Mouse (Mus musculus): Measurements from ENCODE around the gene Nap1l1. TPM values are rescaled to one million over a fixed set of nuclear protein-coding genes. Genes with fewer than 3 reads are reported as not detected.
"Not testable (repeated sequence)": the region's sequence is repeated elsewhere in the genome, so short reads cannot be mapped to it uniquely, and the experiment has no call there.

The Nap1l1 gene
- 100 to 1,000 TPM; 234 to 248 TPM for total RNA-seq (2021)
- long read RNA-seq, experiment 1, transcript Nap1l1-205 (13 exons, 1,365 nt): minor isoform, 36 of 219 reads
- long read RNA-seq, experiment 1, transcript Nap1l1-201 (16 exons, 1,486 nt): minor isoform, 12 of 219 reads
- long read RNA-seq, experiment 1, transcript Nap1l1-207 (14 exons, 1,512 nt): minor isoform, 9 of 219 reads
- long read RNA-seq, experiment 1, transcript Nap1l1-202 (15 exons, 1,350 nt): major isoform, 82 of 219 reads
- long read RNA-seq, experiment 1, partial matches to known transcripts: 16 of 219 reads
- long read RNA-seq, experiment 1, other reads (novel, unspliced or antisense): 60 of 219 reads
- long read RNA-seq, experiment 2, transcript Nap1l1-202 (15 exons, 1,350 nt): major isoform, 48 of 174 reads
- long read RNA-seq, experiment 2, transcript Nap1l1-201 (16 exons, 1,486 nt): minor isoform, 17 of 174 reads
- long read RNA-seq, experiment 2, transcript Nap1l1-205 (13 exons, 1,365 nt): minor isoform, 29 of 174 reads
- long read RNA-seq, experiment 2, transcript Nap1l1-207 (14 exons, 1,512 nt): minor isoform, 8 of 174 reads
- long read RNA-seq, experiment 2, partial matches to known transcripts: 31 of 174 reads
- long read RNA-seq, experiment 2, other reads (novel, unspliced or antisense): 39 of 174 reads

DNA sequence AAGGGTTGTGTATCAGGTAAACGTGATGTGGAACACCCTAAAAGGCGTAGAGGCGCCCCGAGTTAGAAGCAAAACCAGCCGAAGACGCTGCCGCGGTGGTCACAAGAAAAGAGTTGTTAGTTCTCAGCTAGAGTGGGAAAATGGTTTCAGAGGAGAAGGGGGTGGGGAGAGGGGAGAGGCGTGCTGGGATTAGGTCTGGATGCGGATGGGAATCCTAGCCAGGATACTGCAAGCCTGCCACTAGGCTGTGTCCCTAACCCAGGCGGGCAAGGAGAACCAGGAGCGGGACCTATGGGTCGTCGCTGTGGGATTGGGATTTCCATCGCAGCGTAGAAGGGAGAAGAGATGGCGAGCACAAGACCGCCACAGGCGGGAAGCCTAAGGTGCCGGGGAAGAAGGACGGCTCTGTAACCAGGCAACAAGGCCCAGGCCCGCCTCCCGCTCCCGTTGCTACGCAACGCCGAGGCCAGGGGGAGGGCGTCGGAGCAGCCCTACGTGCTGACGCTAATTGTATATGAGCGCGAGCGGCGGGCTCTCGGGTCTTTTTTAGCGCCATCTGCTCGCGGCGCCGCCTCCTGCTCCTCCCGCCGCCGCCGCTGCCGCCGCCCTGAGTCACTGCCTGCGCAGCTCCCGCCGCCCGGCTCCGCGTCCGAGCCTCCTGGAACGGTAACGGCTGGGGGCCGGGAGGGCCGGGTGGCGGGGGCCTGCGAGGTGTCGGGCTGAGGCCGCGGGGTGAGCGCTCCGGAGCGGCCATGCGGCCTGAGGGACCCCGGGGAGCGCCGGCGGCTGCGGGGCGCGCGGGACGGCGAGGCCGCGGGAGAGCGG lies at the start of gene Nap1l1:
Gene Nap1l1, plus strand, starts transcription at position 538 of the 825 bp plus-strand sequence.
- peak; percentile 97 to 98 for DNase-seq (ENCODE audit: low spot score in 2 of 2)

DNA sequence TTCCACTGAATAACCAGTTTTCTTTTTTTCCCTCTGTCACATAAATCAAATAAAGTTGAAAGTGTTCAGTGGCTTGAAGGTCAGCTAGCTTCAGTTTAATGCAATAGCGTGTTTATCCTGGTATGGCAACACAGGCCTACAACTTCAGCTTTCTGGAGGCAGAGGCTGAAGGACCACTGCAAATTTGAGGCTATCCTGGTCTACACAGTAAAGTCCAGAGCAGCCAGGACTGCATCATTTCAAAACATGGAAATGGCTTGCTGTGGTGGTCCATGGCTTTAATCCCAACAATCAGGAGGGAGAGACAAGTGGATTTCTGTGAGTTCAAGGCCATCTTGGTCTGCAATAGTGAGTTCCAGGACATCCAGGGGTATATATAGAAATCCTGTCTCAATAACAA lies 46.5 kb upstream of the Nap1l1 start:
- no peak for DNase-seq (ENCODE audit: low spot score in 2 of 2)

DNA sequence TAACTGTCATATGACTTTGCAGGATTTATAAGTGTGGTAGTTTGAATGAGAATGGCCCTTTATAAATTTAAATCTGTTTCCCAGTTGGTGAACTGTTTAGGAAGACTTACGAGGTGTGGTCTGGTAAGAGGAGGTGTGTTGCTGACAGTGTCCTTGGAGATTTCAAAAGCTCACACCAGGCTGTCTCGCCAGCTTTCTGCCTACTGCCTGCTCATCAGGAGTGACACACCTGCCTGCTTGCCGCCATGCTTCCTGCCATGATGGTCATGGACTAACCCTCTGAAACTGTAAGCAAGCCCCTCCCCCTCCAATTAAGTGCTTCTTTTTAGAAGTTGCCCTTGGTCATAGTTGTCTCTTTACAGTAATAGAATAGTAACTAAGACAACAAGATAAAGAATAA lies 39.5 kb upstream of the Nap1l1 start:
- no peak for DNase-seq (ENCODE audit: low spot score in 2 of 2)

DNA sequence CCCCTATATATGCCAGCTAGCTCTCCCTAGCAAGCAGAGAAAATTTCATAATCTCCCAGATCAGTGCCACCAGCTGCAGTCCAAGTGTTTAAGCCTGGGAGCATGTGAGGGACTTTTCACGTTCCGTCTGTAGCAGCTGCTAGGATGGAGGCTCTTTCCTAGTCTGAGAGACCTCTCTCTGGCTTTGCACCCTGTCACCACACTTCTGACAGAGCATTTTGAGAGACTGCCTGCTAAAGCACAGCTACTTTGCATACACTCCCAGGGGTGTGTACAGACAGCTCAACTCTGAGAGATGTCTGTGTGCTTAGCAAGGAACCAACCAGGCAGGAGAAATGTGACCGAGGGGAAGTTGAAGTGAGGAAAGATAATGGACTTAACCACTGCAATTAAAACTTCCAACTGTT lies 32.0 kb upstream of the Nap1l1 start:
- DNase-seq (ENCODE audit: low spot score in 2 of 2): no peak

DNA sequence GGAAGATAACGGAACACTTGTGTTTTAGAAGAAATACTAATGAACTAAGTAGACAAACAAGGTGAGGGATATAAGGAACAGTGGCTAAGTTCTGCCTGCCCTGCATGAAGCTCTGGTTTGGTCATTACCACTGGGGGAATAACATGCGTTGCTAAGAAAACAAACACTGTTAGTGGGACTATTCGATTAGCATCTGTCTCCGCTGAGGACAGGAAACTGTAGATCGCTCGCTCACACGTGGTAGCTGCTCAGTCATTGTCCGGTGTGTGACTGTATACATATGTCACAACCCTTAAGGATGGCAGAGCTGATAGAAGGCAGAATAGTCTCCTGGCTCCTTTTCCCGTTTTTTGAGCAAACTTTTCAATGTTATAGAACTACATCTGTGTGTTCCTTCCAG lies 28.8 kb upstream of the Nap1l1 start:
- DNase-seq (ENCODE audit: low spot score in 2 of 2): no peak

DNA sequence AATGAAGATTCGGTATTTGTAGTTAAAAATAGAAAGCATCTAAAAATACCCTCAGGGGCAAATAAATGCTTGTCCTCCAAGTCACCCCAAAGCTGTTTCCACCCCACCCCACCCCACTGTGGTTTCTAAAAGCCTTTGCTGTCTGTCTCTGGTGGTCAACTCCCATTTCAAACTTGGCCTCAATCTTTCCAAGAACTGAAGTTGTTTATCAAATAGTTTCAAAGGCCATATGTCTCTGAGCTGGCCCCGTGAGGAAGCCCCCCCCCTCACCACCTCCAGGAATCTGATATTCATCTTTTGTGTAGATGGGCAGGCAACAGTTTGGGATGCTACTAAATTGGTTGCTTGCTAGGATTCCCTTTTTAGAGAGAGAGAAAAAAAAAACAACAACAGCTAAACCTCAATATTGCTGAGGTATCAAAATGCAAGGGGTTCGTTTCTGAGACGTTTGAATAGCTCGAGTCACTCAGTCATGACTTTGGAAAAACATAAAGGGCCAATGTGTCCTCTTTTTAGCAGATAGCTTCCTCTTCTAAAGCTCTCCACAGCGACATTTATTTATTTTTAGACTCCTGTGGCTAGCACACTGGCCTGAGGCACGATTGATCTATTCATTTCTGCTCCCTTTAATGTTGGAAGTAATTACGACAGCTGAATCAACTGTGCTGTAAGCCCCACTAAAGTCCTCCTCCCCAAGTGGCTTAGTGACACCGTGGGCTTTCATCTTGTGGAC lies 26.9 kb upstream of the Nap1l1 start:
- DNase-seq (ENCODE audit: low spot score in 2 of 2): no peak

DNA sequence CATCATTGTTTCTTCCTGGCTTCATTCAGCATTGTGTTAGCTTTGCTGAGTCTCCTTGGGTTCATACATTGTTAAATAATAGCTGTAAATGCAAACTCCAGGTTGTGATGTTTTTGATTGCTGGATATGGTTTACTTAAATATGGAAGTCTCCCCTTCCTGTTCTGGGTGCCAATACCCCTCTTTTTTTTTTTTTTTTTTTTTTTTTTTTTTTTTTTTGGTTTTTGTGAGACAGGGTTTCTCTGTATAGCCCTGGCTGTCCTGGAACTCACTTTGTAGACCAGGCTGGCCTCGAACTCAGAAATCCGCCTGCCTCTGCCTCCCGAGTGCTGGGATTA lies 26.4 kb upstream of the Nap1l1 start:
- not testable (repeated sequence) for DNase-seq (ENCODE audit: low spot score in 2 of 2)

DNA sequence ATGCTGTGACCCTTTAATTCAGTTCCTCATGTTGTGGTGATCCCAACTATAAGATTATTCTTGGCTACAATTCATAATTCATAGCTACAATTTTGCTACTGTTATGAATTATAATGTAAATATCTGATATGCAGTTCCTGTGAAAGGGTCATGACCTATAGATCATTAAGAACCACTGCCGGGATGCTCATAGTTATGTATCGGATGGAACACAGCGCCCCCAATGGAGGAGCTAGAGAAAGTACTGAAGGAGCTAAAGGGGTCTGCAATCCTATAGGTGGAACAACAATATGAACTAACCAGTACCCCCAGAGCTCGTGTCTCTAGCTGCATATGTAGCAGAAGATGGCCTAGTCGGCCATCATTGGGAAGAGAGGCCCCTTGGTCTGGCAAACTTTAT lies 23.4 kb upstream of the Nap1l1 start:
- DNase-seq (ENCODE audit: low spot score in 2 of 2): not testable (repeated sequence)

DNA sequence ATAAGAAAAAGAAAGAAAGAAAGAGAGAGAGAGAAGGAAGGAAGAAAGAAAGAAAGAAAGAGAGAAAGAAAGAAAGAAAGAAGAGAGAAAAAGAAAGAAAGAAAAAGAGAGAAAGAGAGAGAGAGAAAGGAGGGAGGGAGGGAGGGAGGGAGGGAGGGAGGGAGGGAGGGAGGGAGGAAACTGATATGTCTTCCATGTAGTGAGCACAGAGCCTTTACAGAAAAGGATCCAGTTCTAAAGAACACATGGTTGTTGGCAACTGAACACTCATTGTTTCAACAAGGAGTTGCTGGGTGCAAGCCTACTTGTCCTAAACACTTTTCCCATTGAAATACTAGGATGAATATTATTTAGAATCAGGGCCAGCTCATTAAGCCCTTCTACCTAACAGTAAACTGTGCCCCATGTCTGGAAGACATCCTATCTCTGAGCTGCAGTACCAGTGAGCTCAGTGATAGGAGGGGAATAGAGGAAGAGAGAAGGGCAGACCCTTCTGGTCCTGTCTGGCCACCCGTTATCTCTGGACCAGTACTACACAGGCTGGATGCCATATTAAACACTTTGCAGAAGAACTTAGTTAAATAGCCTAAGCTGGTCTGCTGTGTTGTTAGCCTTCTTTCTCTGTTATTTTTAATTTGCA lies 21.2 kb upstream of the Nap1l1 start:
- no peak for DNase-seq (ENCODE audit: low spot score in 2 of 2)

DNA sequence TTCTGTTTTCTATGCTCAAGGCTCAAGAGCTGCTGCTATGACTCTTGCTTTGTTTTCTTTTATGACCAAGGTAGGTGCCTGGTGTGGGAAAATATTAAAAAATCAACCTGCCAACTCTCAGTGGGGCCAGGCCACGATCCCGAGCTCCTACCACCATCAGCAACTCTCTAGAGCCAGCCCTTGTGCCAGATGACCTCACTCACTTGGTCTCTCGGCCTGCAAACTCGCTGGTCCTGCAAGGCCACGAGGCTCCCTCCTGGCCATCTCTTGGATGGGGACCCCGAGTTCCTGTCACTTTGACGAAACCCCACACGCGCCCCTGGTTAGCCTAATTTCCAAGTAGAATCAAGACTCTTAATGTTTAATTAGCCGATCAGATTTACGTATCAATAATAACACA lies 20.6 kb upstream of the Nap1l1 start:
- no peak for DNase-seq (ENCODE audit: low spot score in 2 of 2)

DNA sequence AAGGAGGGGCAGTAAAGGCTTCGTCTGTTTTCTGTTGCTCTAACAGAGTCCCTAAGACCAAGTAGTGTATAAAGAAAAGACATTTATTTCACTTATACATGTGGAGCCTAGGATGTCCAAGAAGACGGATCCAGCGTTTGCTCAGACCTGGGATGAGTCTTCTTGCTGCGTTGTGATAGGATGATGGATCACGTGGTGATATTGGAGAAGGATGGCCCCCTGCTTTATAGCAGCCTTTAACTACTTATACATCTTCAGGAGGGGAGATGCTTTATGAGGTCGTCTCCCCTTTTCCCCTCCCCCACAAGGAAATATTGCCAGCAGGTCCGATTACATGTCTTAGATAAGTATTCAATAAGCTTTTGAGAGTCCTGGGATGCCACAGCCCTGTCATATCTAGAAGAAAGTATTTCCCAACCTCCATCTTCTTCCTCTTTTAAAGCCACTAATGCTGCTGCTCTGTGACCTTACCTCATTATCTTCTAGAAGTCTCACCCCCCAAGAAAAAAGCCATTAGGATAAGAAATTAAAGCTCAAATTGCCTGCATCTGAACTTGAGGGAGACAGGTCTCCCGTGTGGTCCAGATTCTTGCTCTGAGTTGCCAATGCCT lies 18.2 kb upstream of the Nap1l1 start:
- DNase-seq (ENCODE audit: low spot score in 2 of 2): no peak

DNA sequence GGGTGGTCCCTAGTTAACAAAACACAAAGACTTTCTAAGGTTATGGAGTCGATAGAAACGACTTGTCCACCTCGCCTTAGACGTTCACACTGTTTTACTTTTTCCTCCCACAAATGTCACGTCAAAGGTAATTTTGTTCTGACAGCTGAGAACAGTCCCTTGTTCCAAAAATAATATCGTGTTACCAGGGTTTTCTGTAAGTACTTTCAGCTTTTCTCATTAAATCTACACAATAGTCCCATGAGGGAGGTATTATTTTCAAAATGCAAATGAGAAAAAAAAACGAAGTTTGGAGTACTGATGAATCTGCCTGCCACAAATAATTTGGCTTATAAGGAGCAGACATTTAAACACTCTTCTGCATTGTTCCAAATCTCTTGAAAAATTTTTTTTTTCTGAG lies 14.9 kb upstream of the Nap1l1 start:
- DNase-seq (ENCODE audit: low spot score in 2 of 2): no peak

DNA sequence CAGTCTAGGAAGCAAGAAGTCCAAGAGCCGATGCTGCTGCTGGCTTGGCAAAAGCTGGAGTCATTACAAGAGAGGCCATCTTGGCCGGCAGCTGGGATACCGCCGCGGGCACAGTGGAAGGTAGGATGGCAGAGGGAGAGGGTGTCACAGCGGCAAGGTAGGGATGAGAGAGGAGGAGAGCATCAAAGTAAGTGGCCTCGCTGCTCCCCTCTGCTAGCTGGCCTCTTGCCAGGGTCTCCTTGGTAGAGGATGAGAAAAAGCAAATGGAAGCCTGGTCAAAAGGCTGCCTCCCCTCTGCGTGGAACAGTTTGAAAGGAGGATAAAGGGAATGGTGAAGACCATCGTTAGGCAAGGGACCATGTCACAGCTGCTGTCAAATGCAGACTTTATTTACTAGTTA lies 14.0 kb upstream of the Nap1l1 start:
- DNase-seq (ENCODE audit: low spot score in 2 of 2): no peak

DNA sequence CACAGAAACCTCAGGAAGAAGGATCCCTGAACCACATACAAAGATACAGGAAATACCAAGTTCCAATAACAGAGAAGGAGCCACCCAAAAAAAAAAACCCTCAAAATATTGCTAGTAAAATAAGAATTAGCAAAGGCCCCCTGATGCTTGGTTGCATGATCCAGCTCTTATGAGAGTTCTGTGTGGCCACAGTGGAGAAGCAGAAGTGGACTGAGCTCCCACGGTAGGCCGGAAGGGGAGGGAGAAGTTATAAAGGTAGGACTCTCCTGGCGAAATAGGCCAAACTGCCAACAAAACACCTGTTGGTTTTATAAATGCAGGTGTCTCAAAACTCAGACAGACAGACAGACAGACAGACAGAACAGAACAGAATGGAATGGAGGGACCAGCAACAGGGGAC lies 13.1 kb upstream of the Nap1l1 start:
- no peak for DNase-seq (ENCODE audit: low spot score in 2 of 2)

DNA sequence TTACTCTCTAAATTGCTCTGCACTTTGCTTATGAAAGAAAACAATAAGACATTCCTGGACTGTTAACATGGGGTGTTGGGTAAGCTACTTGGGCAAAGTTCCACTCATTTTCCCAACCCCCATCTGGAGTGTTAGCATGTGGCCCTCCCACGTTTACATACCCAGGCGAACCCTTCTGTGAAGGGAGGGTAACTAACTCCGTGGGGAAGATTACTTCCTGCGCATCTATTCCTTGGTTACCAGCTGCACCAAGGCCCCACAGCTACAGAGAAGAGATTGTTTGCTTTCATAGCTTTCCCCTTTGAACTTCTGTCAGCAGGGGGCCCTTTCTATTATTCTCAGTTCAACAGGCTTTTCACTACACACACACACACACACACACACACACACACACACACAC lies 12.6 kb upstream of the Nap1l1 start:
- no peak for DNase-seq (ENCODE audit: low spot score in 2 of 2)

DNA sequence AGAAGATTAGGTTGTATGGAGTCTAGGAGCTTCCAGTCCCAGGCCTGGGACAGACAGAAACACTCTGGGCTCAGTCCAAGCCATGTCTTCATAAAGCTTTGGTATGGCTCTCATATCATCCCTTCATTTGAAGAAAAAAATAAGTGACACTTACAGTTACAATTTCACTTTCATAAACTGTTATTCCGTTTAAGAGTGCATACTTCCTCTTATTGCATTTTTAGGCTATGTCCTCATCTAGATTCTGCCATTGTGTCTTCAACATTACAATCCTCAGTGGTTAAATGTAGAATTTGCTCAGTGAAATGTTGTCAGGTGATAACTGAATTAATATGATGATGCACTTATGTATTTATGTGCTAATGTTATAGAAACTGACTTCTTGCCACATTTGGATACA lies 8.2 kb upstream of the Nap1l1 start:
- DNase-seq (ENCODE audit: low spot score in 2 of 2): no peak

DNA sequence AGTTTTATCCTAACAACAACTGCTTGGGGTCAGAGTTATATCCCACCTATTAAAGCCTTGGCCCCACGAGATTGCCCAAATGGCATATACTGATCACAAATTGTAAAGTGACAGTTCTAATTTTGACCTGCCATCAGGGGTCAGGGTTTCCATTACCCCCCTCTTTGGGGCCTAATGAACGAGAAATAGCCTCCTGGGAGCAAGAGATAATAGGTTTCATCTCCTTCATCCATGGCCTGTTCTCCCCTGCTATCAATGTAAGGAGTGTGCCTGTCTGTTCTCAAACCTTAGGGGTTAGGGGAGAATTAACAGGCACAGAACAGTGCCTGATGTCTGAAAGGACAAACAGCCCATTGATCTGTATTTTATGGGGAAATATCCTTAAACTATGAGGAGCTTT lies 7.6 kb upstream of the Nap1l1 start:
- DNase-seq (ENCODE audit: low spot score in 2 of 2): no peak

DNA sequence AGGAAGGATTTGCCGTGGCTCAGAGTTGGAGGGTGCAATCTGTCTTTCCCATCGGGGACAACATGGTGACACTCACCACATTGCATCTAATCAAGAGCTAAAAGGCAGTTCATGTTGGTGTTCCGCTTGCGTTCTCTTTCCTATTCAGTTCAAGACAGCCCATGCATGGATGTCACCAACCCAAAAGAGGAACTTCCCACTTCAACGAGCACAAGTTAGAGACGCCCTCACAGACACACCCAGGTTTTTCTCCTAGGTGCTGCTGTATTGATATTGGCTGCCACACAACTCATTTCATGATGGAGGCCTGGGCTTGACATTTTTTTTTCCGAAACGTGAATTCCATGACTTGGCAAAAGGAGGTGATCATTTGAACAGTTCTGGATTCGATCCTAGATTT lies 1.9 kb upstream of the Nap1l1 start:
- DNase-seq (ENCODE audit: low spot score in 2 of 2): no peak

DNA sequence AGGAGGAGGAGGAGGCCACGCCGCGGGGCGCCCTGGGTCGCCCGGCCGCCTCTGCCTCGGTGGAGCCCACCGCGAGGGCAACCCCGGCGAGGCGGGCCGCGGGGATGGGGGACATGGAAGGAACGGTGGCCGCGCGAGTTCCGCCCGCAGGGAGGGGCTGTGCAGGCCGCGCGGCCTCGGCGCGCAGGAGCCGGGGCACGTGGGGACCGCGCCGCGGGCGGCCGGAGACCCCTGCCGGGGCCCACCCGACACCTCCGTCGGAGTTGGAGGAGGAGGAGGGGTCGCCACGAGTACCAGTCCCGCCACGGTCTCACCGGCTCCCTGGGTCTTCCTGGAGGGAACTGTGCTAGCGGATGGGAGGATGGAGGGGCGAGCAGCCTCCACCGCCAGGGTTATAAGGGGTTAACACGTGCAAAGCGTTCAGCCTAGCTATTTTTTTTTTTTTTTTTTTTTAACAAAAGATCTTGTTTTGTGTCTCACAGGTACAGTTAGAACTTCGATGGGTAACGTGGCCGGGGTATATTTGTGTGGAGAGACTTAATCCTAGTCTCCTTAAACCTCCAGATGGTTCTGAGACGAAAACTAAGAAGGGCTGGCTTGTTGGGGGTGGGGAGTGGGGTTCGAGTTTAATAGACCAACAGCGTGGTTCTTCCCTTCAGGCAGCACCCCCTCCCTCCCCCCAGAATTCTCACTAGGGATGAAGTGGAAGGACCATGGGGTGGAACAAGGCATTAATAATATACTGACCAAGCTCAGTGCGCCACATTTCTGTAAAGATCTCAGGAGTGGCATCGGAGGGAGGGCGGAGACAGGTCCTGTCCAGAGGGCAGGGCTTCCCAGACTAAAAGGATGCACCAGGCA lies 718 bp downstream of the Nap1l1 start:
- peak in 1 of 2 experiments; percentile 12 for DNase-seq (ENCODE audit: low spot score in 2 of 2)

DNA sequence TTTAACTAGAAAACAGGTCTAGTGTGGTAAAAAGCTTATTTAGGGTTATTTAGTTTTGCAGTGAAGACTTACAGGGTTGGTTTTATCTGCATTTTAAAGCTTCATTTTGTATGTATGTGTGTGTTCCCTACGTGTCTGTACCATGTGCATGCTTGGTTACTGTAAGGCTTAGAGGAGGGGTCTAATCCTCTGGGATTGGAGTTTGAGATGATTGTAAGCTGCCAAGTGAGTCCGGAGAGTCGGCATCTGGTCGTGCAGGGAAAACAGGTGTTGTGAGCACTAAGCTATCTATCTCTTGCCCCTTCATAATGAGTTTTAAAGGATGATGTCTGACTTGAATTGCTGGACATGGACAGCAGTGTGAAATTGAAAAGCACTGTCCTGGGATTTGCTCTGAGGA lies 3.3 kb downstream of the Nap1l1 start:
- no peak for DNase-seq (ENCODE audit: low spot score in 2 of 2)
